Mouse (Mus musculus): Measurements from ENCODE around the gene Rassf8.

DNA sequence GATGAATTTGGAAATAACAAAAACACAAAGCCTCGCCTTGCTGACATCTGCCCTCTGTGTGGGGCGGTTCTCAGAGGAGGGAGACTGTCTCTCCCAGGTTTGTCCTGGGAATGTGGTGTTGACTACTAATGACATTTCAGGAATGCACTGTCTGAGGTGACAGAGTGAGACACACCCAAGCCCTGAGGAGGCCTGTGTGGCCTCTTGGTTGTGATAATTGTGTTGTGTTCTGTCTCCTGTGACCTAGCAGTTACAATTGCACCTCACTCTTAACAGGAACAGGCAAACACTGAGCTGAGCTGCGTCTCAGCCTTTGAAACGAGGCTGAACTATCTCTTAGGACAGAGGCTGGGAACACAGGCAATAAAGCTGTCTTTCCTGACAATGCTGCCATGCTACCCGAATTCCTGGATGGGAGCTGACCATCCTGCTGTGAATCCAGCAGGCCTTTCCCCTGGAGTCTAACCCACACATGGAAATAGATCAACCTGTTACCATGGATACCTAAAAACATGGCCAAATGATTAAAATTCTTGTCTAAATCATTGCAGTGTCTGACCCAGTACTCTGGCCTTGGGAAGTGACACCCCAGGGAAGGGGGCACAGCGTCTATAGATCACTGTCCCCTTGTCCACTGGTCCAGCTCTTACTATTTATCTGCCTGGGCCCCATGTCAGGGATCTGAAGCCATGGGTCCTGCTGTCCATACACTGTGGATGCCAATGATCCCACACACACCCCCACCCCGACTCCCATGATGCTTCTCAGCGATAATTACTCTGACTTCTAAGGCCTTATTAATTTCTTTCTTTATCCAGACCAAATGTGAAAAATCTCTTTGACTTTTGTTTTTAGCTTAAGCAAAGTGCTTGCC is 33.1 kb upstream of the Rassf8 start:
- TF ChIP-seq POLR2A (IDR thresholded peaks at IDR 0.05; ENCODE audit: insufficient read length, low read depth) (no peak), POLR2AphosphoS2 (IDR thresholded peaks at IDR 0.05; ENCODE audit: insufficient read length, low read depth) (no peak), USF1 (IDR thresholded peaks at IDR 0.05; ENCODE audit: low read depth) (no peak), MYOG (IDR thresholded peaks at IDR 0.05; ENCODE audit: control insufficient read depth in 1 of 3, insufficient read depth in 1 of 3, insufficient read length in 2 of 3, low read depth in 2 of 3) (no peak), TCF3 (IDR thresholded peaks at IDR 0.05; ENCODE audit: insufficient read length, low read depth) (no peak), TCF12 (IDR thresholded peaks at IDR 0.05; ENCODE audit: insufficient read depth, poor library complexity, severe bottlenecking) (no peak), MAX (IDR thresholded peaks at IDR 0.05; ENCODE audit: low read depth) (no peak), CEBPB (IDR thresholded peaks at IDR 0.05; ENCODE audit: insufficient read depth, poor library complexity, severe bottlenecking) (no peak), E2F4 (IDR thresholded peaks at IDR 0.05; ENCODE audit: insufficient read depth) (no peak), REST (IDR thresholded peaks at IDR 0.05; ENCODE audit: insufficient read depth, insufficient read length) (no peak)

All from myocyte (in vitro differentiated cells).